Mouse (Mus musculus) bone marrow macrophage, adult 2 months (primary cell): ENCODE results near the gene Mcoln2.

Experiments used
- CTCF ChIP-seq: IDR thresholded peaks from 2 replicates; pipeline ENCODE4 v1.5.1; 2012; ENCODE audit warnings: low read depth, mild to moderate bottlenecking, low read length, moderate library complexity
- POLR2A ChIP-seq: IDR thresholded peaks from 2 replicates; pipeline ENCODE4 v1.6.1; 2012; ENCODE audit warnings: mild to moderate bottlenecking, low read depth, low read length, borderline replicate concordance

DNA sequence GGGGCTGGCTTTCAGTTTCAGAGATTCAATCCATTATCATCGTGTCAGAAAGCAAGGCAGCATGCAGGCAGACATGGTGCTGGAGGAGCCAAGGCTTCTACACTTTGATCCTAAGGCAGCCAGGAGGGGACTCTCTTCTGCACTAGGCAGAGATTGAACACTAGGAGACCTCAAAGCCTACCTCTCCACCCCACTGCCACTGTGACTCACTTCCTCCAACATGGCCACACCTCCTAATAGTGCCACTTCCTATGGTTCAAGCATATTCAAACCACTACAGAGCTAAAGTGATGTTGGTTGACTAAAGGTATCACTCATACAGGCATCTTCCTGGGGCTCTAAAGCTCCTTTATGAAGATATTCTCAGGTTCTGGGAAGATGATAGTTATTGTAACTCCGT, 9.7 kb downstream of the Mcoln2 start:
- TF ChIP-seq CTCF (no peak), POLR2A (no peak)
